Mouse (Mus musculus) MEL (cell line): ENCODE measurements around the gene Kel. TPM values are rescaled to one million over a fixed set of nuclear protein-coding genes. Genes with fewer than 3 reads are reported as not detected.
A peak's percentile ranks its signal among the peaks of the same experiment; 100 is the strongest.

Experiments used
- DNase-seq: peaks from one replicate; pipeline ENCODE4 v3.0.0; 2011; ENCODE audit warnings: low read depth, low spot score
- H3K27ac ChIP-seq: 2 replicates; pipeline ENCODE4 v1.5.1; 2012; ENCODE audit warnings: low read depth, mild to moderate bottlenecking, control low read depth, low read length, moderate library complexity; ENCODE audit not compliant: control insufficient read depth
- H3K27me3 ChIP-seq, 2 experiments: fragments of 150-350 bp in 1 of 2; sonication (generic) in 1 of 2; 2 replicates each; pipeline ENCODE4 v1.6.1; 2012; ENCODE audit warnings: low read length in 2 of 2, mild to moderate bottlenecking in 2 of 2, improper control_type of control experiment in 1 of 2, moderate library complexity in 1 of 2; ENCODE audit not compliant: insufficient read depth in 2 of 2, control insufficient read depth in 1 of 2
- H3K36me3 ChIP-seq, 2 experiments: 2 replicates each; pipeline ENCODE4 v1.6.1; 2012 to 2014; ENCODE audit warnings: low read length in 2 of 2, improper control_type of control experiment in 1 of 2, inconsistent platforms in 1 of 2, mild to moderate bottlenecking in 1 of 2; ENCODE audit not compliant: insufficient read depth in 2 of 2, control insufficient read depth in 1 of 2
- H3K4me1 ChIP-seq, 2 experiments: fragments of 150-350 bp in 1 of 2; sonication (generic) in 1 of 2; 2 replicates each; pipeline ENCODE4 v1.6.1; 2012; ENCODE audit warnings: low read length in 2 of 2, improper control_type of control experiment in 1 of 2, mild to moderate bottlenecking in 1 of 2; ENCODE audit not compliant: insufficient read depth in 2 of 2, control insufficient read depth in 1 of 2
- H3K4me3 ChIP-seq, 2 experiments: fragments of 150-350 bp in 1 of 2; sonication (generic) in 1 of 2; 2 replicates each; pipeline ENCODE4 v1.5.1; 2012; ENCODE audit warnings: low read depth in 2 of 2, low read length in 2 of 2, mild to moderate bottlenecking in 2 of 2, moderate library complexity in 2 of 2, control low read depth in 1 of 2, improper control_type of control experiment in 1 of 2; ENCODE audit not compliant: control insufficient read depth in 1 of 2, insufficient read depth in 1 of 2
- H3K79me2 ChIP-seq: 2 replicates; pipeline ENCODE4 v1.6.1; 2012; ENCODE audit warnings: mild to moderate bottlenecking, low read length, moderate library complexity; ENCODE audit not compliant: control insufficient read depth, poor library complexity, insufficient read depth
- H3K9ac ChIP-seq: 2 replicates; pipeline ENCODE4 v1.6.1; 2012; ENCODE audit warnings: low read depth, mild to moderate bottlenecking, control low read depth, low read length, moderate library complexity; ENCODE audit not compliant: control insufficient read depth, poor library complexity, severe bottlenecking
- H3K9me3 ChIP-seq: fragments of 150-350 bp; sonication (generic); replicated peaks from 2 replicates; pipeline ENCODE4 v1.6.1; 2012; ENCODE audit warnings: mild to moderate bottlenecking, low read length, improper control_type of control experiment, moderate library complexity; ENCODE audit not compliant: insufficient read depth
- BHLHE40 ChIP-seq: IDR thresholded peaks from 2 replicates; pipeline ENCODE4 v1.6.1; 2012; ENCODE audit warnings: low read depth, mild to moderate bottlenecking, inconsistent platforms, low read length, improper control_type of control experiment, borderline replicate concordance
- CHD2 ChIP-seq: IDR thresholded peaks from 2 replicates; pipeline ENCODE4 v1.6.1; 2011; ENCODE audit warnings: low read length, improper control_type of control experiment
- ELF1 ChIP-seq: IDR thresholded peaks from 2 replicates; pipeline ENCODE4 v1.6.1; 2014; ENCODE audit warnings: low read depth, mild to moderate bottlenecking, inconsistent platforms, low read length, improper control_type of control experiment, moderate library complexity
- EP300 ChIP-seq, 2 experiments: IDR thresholded peaks; 2 replicates each; pipeline ENCODE4 v1.6.1; 2011; ENCODE audit warnings: improper control_type of control experiment in 2 of 2, low read length in 2 of 2, low read depth in 1 of 2, mild to moderate bottlenecking in 1 of 2
- ETS1 ChIP-seq: IDR thresholded peaks from 2 replicates; pipeline ENCODE4 v1.6.1; 2012; ENCODE audit warnings: low read depth, mild to moderate bottlenecking, inconsistent platforms, low read length, improper control_type of control experiment, moderate library complexity
- GATA1 ChIP-seq: IDR thresholded peaks from 2 replicates; pipeline ENCODE4 v1.6.1; 2011; ENCODE audit warnings: low read depth, low read length, improper control_type of control experiment
- MAX ChIP-seq: IDR thresholded peaks from 2 replicates; pipeline ENCODE4 v1.6.1; 2011; ENCODE audit warnings: low read length, improper control_type of control experiment
- MAZ ChIP-seq: IDR thresholded peaks from 2 replicates; pipeline ENCODE4 v1.6.1; 2012; ENCODE audit warnings: low read depth, mild to moderate bottlenecking, inconsistent platforms, low read length, improper control_type of control experiment
- MXI1 ChIP-seq: IDR thresholded peaks from 2 replicates; pipeline ENCODE4 v1.6.1; 2011; ENCODE audit warnings: mild to moderate bottlenecking, low read depth, low read length, improper control_type of control experiment
- POLR2A ChIP-seq, 2 experiments: IDR thresholded peaks; 2 replicates each; pipeline ENCODE4 v1.6.1; 2011 to 2012; ENCODE audit warnings: low read length in 2 of 2, mild to moderate bottlenecking in 2 of 2, control low read depth in 1 of 2, improper control_type of control experiment in 1 of 2, low read depth in 1 of 2, moderate library complexity in 1 of 2; ENCODE audit not compliant: control insufficient read depth in 1 of 2, insufficient read depth in 1 of 2, poor library complexity in 1 of 2
- RCOR1 ChIP-seq: IDR thresholded peaks from 2 replicates; pipeline ENCODE4 v1.6.1; 2012; ENCODE audit warnings: low read depth, mild to moderate bottlenecking, inconsistent platforms, low read length, improper control_type of control experiment
- SIN3A ChIP-seq: IDR thresholded peaks from 2 replicates; pipeline ENCODE4 v1.6.1; 2012; ENCODE audit warnings: low read length, improper control_type of control experiment, inconsistent platforms
- SMC3 ChIP-seq: IDR thresholded peaks from 2 replicates; pipeline ENCODE4 v1.6.1; 2011; ENCODE audit warnings: low read depth, low read length, improper control_type of control experiment
- TBP ChIP-seq: IDR thresholded peaks from 2 replicates; pipeline ENCODE4 v1.8.0; 2011; ENCODE audit warnings: low read depth, low read length, improper control_type of control experiment
- TCF12 ChIP-seq: IDR thresholded peaks from 2 replicates; pipeline ENCODE4 v1.6.1; 2014; ENCODE audit warnings: low read depth, mild to moderate bottlenecking, inconsistent platforms, low read length, improper control_type of control experiment, moderate library complexity
- ZKSCAN1 ChIP-seq: IDR thresholded peaks from 2 replicates; pipeline ENCODE4 v1.6.1; 2012; ENCODE audit warnings: low read depth, mild to moderate bottlenecking, inconsistent platforms, low read length, improper control_type of control experiment, moderate library complexity
- ZMIZ1 ChIP-seq: IDR thresholded peaks from 2 replicates; pipeline ENCODE4 v1.6.1; 2012; ENCODE audit warnings: low read depth, mild to moderate bottlenecking, inconsistent platforms, low read length, improper control_type of control experiment, moderate library complexity
- polyA plus RNA-seq, 2 experiments: library from polyadenylated mRNA; stranded (reverse) in 1 of 2; unstranded in 1 of 2; fragments of >175 nt in 1 of 2; fragments of >200 nt in 1 of 2; gene quantifications; 2 replicates each; pipeline versions ENCODE4 v1.2.1 to v1.2.4; 2012; ENCODE audit warnings: low replicate concordance in 2 of 2, low read depth in 1 of 2; ENCODE audit not compliant: insufficient read length in 2 of 2, insufficient read depth in 1 of 2, missing spikeins in 1 of 2
- total RNA-seq: library from RNA; depleted of rRNA; stranded (reverse); fragments of 300-350 nt; gene quantifications from 2 replicates; pipeline ENCODE4 v1.2.3, GENCODE M21; 2012

Gene Kel
- total and polyA plus RNA-seq, 3 experiments: 31.0 to 79.6 TPM; not detected in 1

DNA sequence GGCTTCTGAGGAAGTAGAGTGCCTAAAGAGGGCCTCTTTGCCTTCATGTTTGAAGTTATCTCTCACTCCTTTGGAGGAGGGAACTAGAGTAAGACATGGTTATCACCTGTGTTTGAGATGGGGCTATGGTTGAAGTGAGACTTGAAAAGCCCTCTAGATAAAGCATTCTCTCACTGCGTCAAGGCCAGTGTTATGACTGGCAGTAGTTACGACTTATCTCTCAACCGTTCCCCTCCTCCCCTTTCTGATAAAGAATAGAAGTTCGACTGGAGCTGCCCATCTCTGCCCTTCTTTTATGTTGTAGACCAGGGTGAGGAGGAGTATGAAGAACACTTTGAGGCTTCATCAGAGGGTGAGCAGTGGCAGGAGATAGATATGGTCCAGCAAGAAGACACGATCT is 19.2 kb downstream of the Kel start:
- Histone ChIP-seq H3K9me3 (no peaks in the 10 kb centered on the region), H3K36me3 (peaks cover 18 to 24% of the 10 kb centered on the region in 2 experiments), H3K79me2 (no peaks in the 10 kb centered on the region), H3K27me3 (no peaks in the 10 kb centered on the region), H3K27ac (peak overlapping the region; percentile 68), H3K4me1 (peaks cover 19 to 20% of the 10 kb centered on the region in 2 experiments), H3K4me3 (no peak overlapping the region), H3K9ac (no peak overlapping the region)
- 0 out of 2 replicates have a peak, but pooled peaks have one; percentile 10 for TF ChIP-seq ELF1
- TF ChIP-seq BHLHE40: peak; percentile 43; the same call in 1 of the 2 replicates
- peak; percentile 47; the same call in 1 of the 2 replicates for TF ChIP-seq MXI1
- TF ChIP-seq MAX: 0 out of 2 replicates have a peak, but pooled peaks have one; percentile 38
- TF ChIP-seq ZKSCAN1: no peak
- no peak for TF ChIP-seq ZMIZ1
- TF ChIP-seq GATA1: peak; percentile 90
- TF ChIP-seq POLR2A (IDR thresholded peaks at IDR 0.05; ENCODE audit: control insufficient read depth in 1 of 2, insufficient read depth in 1 of 2, low read depth in 1 of 2, low read length in 2 of 2, poor library complexity in 1 of 2): no peak
- TF ChIP-seq CHD2: no peak; the same call in 1 of the 2 replicates
- TF ChIP-seq EP300 (IDR thresholded peaks at IDR 0.05; ENCODE audit: low read depth in 1 of 2, low read length in 2 of 2): peak; percentile 78 to 87
- TF ChIP-seq RCOR1: peak; percentile 50
- TF ChIP-seq TCF12: peak; percentile 68; the same call in 1 of the 2 replicates
- peak; percentile 70 for TF ChIP-seq MAZ
- TF ChIP-seq SIN3A: peak; percentile 64
- peak; percentile 81 for TF ChIP-seq ETS1
- DNase-seq: peak; percentile 67

DNA sequence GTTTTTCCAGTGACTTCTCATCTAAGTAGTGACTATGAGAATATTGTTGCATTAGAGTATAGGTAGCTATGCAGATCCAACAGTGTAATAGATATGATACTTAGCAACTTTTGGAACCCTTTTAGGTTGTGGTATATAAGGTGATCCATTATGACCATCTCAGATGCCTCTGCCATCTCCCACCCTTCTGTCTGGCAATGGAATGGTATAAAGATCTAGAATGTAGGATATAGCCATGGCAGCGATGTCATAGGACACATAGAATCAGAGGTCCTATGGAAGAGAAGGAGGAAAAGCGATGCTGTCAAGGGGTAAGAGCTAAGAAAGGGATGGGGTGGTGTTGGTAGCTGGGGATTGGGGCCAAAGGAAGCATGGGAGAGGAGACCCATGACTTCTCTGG is 20.0 kb downstream of the Kel start, which contains the start of gene Llcfc1:
Gene Llcfc1, plus strand, starts transcription at position 301 of the 400 bp plus-strand sequence.
- Histone ChIP-seq H3K79me2 (no peaks in the 10 kb centered on the region), H3K4me3 (no peak within 1 kb of the TSS), H3K4me1 (peaks cover 19 to 20% of the 10 kb centered on the region in 2 experiments), H3K36me3 (peaks cover 18% of the 10 kb centered on the region in 2 experiments), H3K27ac (peak within 1 kb of the TSS; percentile 68), H3K9ac (no peak within 1 kb of the TSS), H3K9me3 (no peaks in the 10 kb centered on the region), H3K27me3 (no peaks in the 10 kb centered on the region)
- no peak for DNase-seq
- TF ChIP-seq TBP (no peak), SMC3 (no peak), ETS1 (no peak), ZMIZ1 (0 out of 2 replicates have a peak, but pooled peaks have one; percentile 4)
